Mouse (Mus musculus): ENCODE data around the gene Slfn14. TPM values are rescaled to one million over a fixed set of nuclear protein-coding genes. Genes with fewer than 3 reads are reported as not detected.

Gene Slfn14
- polyA plus RNA-seq, 1 experiment from 2014 or later = not detected

Other genes starting within 250 kb of the Slfn14 start
- 129 and 142 TPM in 2 replicates for gene Slfn2, start 221.6 kb downstream of the Slfn14 start, polyA plus RNA-seq (2015; fragmentation: Nextera tagmentation; extraction: Ambion mirVana)
- gene Slfn1, start 169.9 kb downstream of the Slfn14 start, polyA plus RNA-seq (2015; fragmentation: Nextera tagmentation; extraction: Ambion mirVana) = 3.0 and 4.1 TPM in 2 replicates
- 0.09 and 0.51 TPM in 2 replicates for gene Slfn4, start 111.5 kb downstream of the Slfn14 start, polyA plus RNA-seq (2015; fragmentation: Nextera tagmentation; extraction: Ambion mirVana)
- gene Slfn3, start 95.4 kb downstream of the Slfn14 start, polyA plus RNA-seq (2015; fragmentation: Nextera tagmentation; extraction: Ambion mirVana) = 6.1 and 7.3 TPM in 2 replicates
- gene Ap2b1, start 12.3 kb upstream of the Slfn14 start, polyA plus RNA-seq (2015; fragmentation: Nextera tagmentation; extraction: Ambion mirVana) = 31.6 and 34.9 TPM in 2 replicates
- gene Pex12, start 15.9 kb upstream of the Slfn14 start, polyA plus RNA-seq (2015; fragmentation: Nextera tagmentation; extraction: Ambion mirVana) = 13.0 and 13.5 TPM in 2 replicates
- gene Rasl10b, start 122.4 kb upstream of the Slfn14 start, polyA plus RNA-seq (2015; fragmentation: Nextera tagmentation; extraction: Ambion mirVana) = 0.24 and 0.26 TPM in 2 replicates
- gene Gas2l2, start 142.7 kb upstream of the Slfn14 start, polyA plus RNA-seq (2015; fragmentation: Nextera tagmentation; extraction: Ambion mirVana) = 0.12 and 0.21 TPM in 2 replicates
- gene 1700020L24Rik, start 151.0 kb upstream of the Slfn14 start, polyA plus RNA-seq (2015; fragmentation: Nextera tagmentation; extraction: Ambion mirVana) = 2.2 and 2.7 TPM in 2 replicates
- 1.4 and 2.3 TPM in 2 replicates for gene Mmp28, start 176.3 kb upstream of the Slfn14 start, polyA plus RNA-seq (2015; fragmentation: Nextera tagmentation; extraction: Ambion mirVana)
- 6.9 and 10.2 TPM in 2 replicates for gene Taf15, start 186.4 kb upstream of the Slfn14 start, polyA plus RNA-seq (2015; fragmentation: Nextera tagmentation; extraction: Ambion mirVana)
- not detected in 2 replicates for gene Heatr9, start 235.4 kb upstream of the Slfn14 start, polyA plus RNA-seq (2015; fragmentation: Nextera tagmentation; extraction: Ambion mirVana)
- 44.9 and 47.3 TPM in 2 replicates for gene Ccl5, start 243.8 kb upstream of the Slfn14 start, polyA plus RNA-seq (2015; fragmentation: Nextera tagmentation; extraction: Ambion mirVana)

Data from thymus, postnatal 0 days (tissue).